Mouse (Mus musculus): Measurements from ENCODE around the gene Ager.

DNA sequence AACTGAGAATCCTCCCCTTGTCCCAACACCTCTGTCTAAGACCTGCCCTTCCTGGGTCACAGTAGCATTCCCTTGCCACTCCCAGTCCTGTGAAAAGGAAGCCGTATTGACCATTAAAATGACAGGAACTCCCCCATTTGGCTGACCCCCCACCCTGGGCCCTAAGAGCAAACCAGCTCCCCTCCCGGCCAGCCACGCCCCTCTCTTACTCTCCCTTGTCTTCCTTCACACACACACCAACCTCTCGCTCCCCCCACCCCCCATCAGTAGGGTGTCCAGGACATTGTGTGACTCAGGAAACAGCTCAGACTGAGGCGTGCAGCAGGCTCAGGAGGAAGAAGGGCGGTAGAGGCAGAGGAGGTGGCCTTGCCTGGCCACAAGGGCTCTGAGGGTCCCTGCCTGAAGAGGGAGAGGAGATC lies 33.6 kb upstream of the Ager start, which contains the start of gene Notch4:
- no peak for TF ChIP-seq CTCF (IDR thresholded peaks at IDR 0.05; ENCODE audit: low read depth)
- no peak for TF ChIP-seq EP300 (IDR thresholded peaks at IDR 0.05; ENCODE audit: low read depth)

All from liver, postnatal 0 days (tissue).